Mouse (Mus musculus) intestine, postnatal 0 days (tissue): ENCODE measurements at regions not wholly inside any gene's neighbourhood (a gene's known extent, or its start where the extent isn't known, plus 50 kb on each side); places are given as distances from the start of the nearest gene placed in this dataset.
"Not testable (repeated sequence)": the region's sequence is repeated elsewhere in the genome, so short reads cannot be mapped to it uniquely, and the experiment has no call there.

Experiments used
- ATAC-seq: fragments of 200-750 bp; cut with Nextera tagmentation; 2 replicates; pipeline ENCODE4 v1.8.0; 2017; ENCODE audit warnings: mild to moderate bottlenecking, moderate TSS enrichment, moderate library complexity
- H3K27ac ChIP-seq: fragments of 300-500 bp; sonication (generic); 2 replicates; pipeline ENCODE4 v1.5.1; 2014; ENCODE audit warnings: mild to moderate bottlenecking, low read depth, low read length, moderate library complexity
- H3K27me3 ChIP-seq: fragments of 300-500 bp; sonication (generic); replicated peaks from 2 replicates; pipeline ENCODE4 v1.6.1; 2014; ENCODE audit warnings: low read length, mixed read lengths; ENCODE audit not compliant: control insufficient read depth, insufficient read depth
- H3K36me3 ChIP-seq: fragments of 300-500 bp; sonication (generic); 2 replicates; pipeline ENCODE4 v1.6.1; 2014; ENCODE audit warnings: mild to moderate bottlenecking, moderate library complexity; ENCODE audit not compliant: control insufficient read depth, insufficient read depth
- H3K4me1 ChIP-seq: fragments of 300-500 bp; sonication (generic); replicated peaks from 2 replicates; pipeline ENCODE4 v1.6.1; 2014; ENCODE audit warnings: antibody characterized with exemption, low read length, mixed read lengths; ENCODE audit not compliant: control insufficient read depth, insufficient read depth
- H3K4me2 ChIP-seq: fragments of 300-500 bp; sonication (generic); replicated peaks from 2 replicates; pipeline ENCODE4 v1.6.1; 2014; ENCODE audit warnings: low read depth, mild to moderate bottlenecking, moderate library complexity
- H3K4me3 ChIP-seq: fragments of 300-500 bp; sonication (generic); 2 replicates; pipeline ENCODE4 v1.5.1; 2014; ENCODE audit warnings: low read depth, low read length
- H3K9ac ChIP-seq: fragments of 300-500 bp; sonication (generic); 2 replicates; pipeline ENCODE4 v1.6.1; 2014; ENCODE audit warnings: mild to moderate bottlenecking, low read depth, low read length
- H3K9me3 ChIP-seq: fragments of 300-500 bp; sonication (generic); 2 replicates; pipeline ENCODE4 v1.6.1; 2016; ENCODE audit warnings: mixed run types; ENCODE audit not compliant: control insufficient read depth
- CTCF ChIP-seq: sonication (generic); IDR thresholded peaks from 2 replicates; pipeline ENCODE4 v1.5.1; 2016; ENCODE audit warnings: low read depth, mild to moderate bottlenecking, control low read depth, antibody characterized with exemption, moderate library complexity
- WGBS: fragments of 180-500 bp; shearing (Covaris S2); extraction: QIAGEN DNeasy Blood & Tissue Kit; methylation state at CpG from one replicate; pipeline ENCODE4 v1.1.7; 2014; 5-methylcytosine and 5-hydroxymethylcytosine counted together

GRCm38 (mm10) chr12:40926681-40927080, 97.2 kb upstream of the Immp2l start:
- ATAC-seq, result no peak
- Histone ChIP-seq H3K27me3 (no peaks in the 10 kb centered on the region), H3K36me3 (no peaks in the 10 kb centered on the region), H3K4me3 (no peak overlapping the region), H3K4me1 (no peaks in the 10 kb centered on the region), H3K9me3 (no peaks in the 10 kb centered on the region), H3K9ac (no peak overlapping the region), H3K4me2 (no peak overlapping the region), H3K27ac (no peak overlapping the region)
- no peak for TF ChIP-seq CTCF
- WGBS, result 90% methylated on average over 1 of the region's 1 CpGs

- H3K4me1 ChIP-seq, result not testable (repeated sequence)
- 89% methylated on average over 1 of the region's 1 CpGs for WGBS
These were observed 94.5 kb upstream of the Immp2l start for GRCm38 (mm10) chr12:40929409-40929808.

GRCm38 (mm10) chr12:40935098-40935759, 88.7 kb upstream of the Immp2l start:
- H3K9me3 ChIP-seq, result no peaks in the 10 kb centered on the region
- no peak overlapping the region for H3K4me2 ChIP-seq
- no peaks in the 10 kb centered on the region for H3K4me1 ChIP-seq
- H3K4me3 ChIP-seq, result no peak overlapping the region
- H3K27me3 ChIP-seq, result no peaks in the 10 kb centered on the region
- 86% methylated on average over 2 of the region's 2 CpGs for whole genome bisulfite sequencing
- H3K9ac ChIP-seq, result no peak overlapping the region
- no peaks in the 10 kb centered on the region for H3K36me3 ChIP-seq
- no peak for TF ChIP-seq CTCF
- H3K27ac ChIP-seq, result no peak overlapping the region
- no peak for ATAC-seq

More at GRCm38 (mm10) chr12:40929409-40929808, 94.5 kb upstream of the Immp2l start:
- not testable (repeated sequence) for H3K9ac ChIP-seq, ATAC-seq, H3K4me3 ChIP-seq, H3K36me3 ChIP-seq, H3K9me3 ChIP-seq, H3K27ac ChIP-seq, H3K27me3 ChIP-seq, H3K4me2 ChIP-seq

GRCm38 (mm10) chr12:40937037-40937436, 86.9 kb upstream of the Immp2l start:
- H3K4me2 ChIP-seq, result no peak overlapping the region
- no peaks in the 10 kb centered on the region for H3K4me1 ChIP-seq
- no peaks in the 10 kb centered on the region for H3K36me3 ChIP-seq
- no peaks in the 10 kb centered on the region for H3K27me3 ChIP-seq
- no peak overlapping the region for H3K27ac ChIP-seq
- H3K9ac ChIP-seq, result no peak overlapping the region
- no peak overlapping the region for H3K4me3 ChIP-seq
- 43% methylated on average over 4 of the region's 4 CpGs for WGBS
- ATAC-seq, result no peak
- no peaks in the 10 kb centered on the region for H3K9me3 ChIP-seq
- no peak for TF ChIP-seq CTCF

GRCm38 (mm10) chr12:40946888-40947287, 77.0 kb upstream of the Immp2l start:
- no peak for TF ChIP-seq CTCF
- H3K4me3 ChIP-seq, result no peak overlapping the region
- H3K27ac ChIP-seq, result no peak overlapping the region
- H3K27me3 ChIP-seq, result no peaks in the 10 kb centered on the region
- no peak overlapping the region for H3K4me2 ChIP-seq
- no peaks in the 10 kb centered on the region for H3K36me3 ChIP-seq
- no peaks in the 10 kb centered on the region for H3K4me1 ChIP-seq
- no peak overlapping the region for H3K9ac ChIP-seq
- WGBS, result 80% methylated on average over 6 of the region's 6 CpGs
- ATAC-seq, result no peak
- H3K9me3 ChIP-seq, result no peaks in the 10 kb centered on the region

- no peak overlapping the region for H3K4me3 ChIP-seq
- no peaks in the 10 kb centered on the region for H3K4me1 ChIP-seq
- H3K36me3 ChIP-seq, result no peaks in the 10 kb centered on the region
- H3K9ac ChIP-seq, result no peak overlapping the region
- no peaks in the 10 kb centered on the region for H3K9me3 ChIP-seq
- 75% methylated on average over 3 of the region's 3 CpGs for WGBS
- H3K4me2 ChIP-seq, result no peak overlapping the region
- no peaks in the 10 kb centered on the region for H3K27me3 ChIP-seq
- no peak for TF ChIP-seq CTCF
- no peak overlapping the region for H3K27ac ChIP-seq
- ATAC-seq, result no peak
These were observed 74.3 kb upstream of the Immp2l start for GRCm38 (mm10) chr12:40949580-40949979.

GRCm38 (mm10) chr12:40958536-40958935, 65.4 kb upstream of the Immp2l start:
- Histone ChIP-seq H3K4me1 (no peaks in the 10 kb centered on the region), H3K27ac (no peak overlapping the region), H3K4me3 (no peak overlapping the region), H3K36me3 (no peaks in the 10 kb centered on the region), H3K27me3 (no peaks in the 10 kb centered on the region), H3K4me2 (no peak overlapping the region), H3K9ac (no peak overlapping the region), H3K9me3 (no peaks in the 10 kb centered on the region)
- 78% methylated on average over 3 of the region's 3 CpGs for WGBS
- ATAC-seq, result no peak
- TF ChIP-seq CTCF, result no peak
